Mouse (Mus musculus) hindbrain, embryonic 11.5 days (tissue): ENCODE measurements around the gene Olfr1484. TPM values are rescaled to one million over a fixed set of nuclear protein-coding genes. Genes with fewer than 3 reads are reported as not detected.
"Not testable (repeated sequence)": the region's sequence is repeated elsewhere in the genome, so short reads cannot be mapped to it uniquely, and the experiment has no call there.

Experiments
- ATAC-seq: fragments of 200-750 bp; cut with Nextera tagmentation; 2 replicates; pipeline ENCODE4 v1.8.0; 2017; ENCODE audit warnings: mild to moderate bottlenecking, moderate TSS enrichment, moderate library complexity; ENCODE audit not compliant: low FRiP score
- DNase-seq: peaks from one replicate; pipeline ENCODE4 v3.0.0-alpha.2; 2015; ENCODE audit warnings: low spot score
- H3K27ac ChIP-seq: fragments of 300-500 bp; sonication (generic); 2 replicates; pipeline ENCODE4 v1.5.1; 2014; ENCODE audit warnings: mild to moderate bottlenecking, low read depth, low read length
- H3K27me3 ChIP-seq: fragments of 300-500 bp; sonication (generic); 2 replicates; pipeline ENCODE4 v1.6.1; 2014; ENCODE audit warnings: mild to moderate bottlenecking, low read length, moderate library complexity, mixed read lengths; ENCODE audit not compliant: control insufficient read depth, insufficient read depth
- H3K36me3 ChIP-seq: fragments of 300-500 bp; sonication (generic); 2 replicates; pipeline ENCODE4 v1.6.1; 2014; ENCODE audit warnings: mild to moderate bottlenecking, low read length, moderate library complexity, mixed read lengths; ENCODE audit not compliant: control insufficient read depth, insufficient read depth
- H3K4me1 ChIP-seq: fragments of 300-500 bp; sonication (generic); replicated peaks from 2 replicates; pipeline ENCODE4 v1.6.1; 2014; ENCODE audit warnings: low read length, mixed read lengths; ENCODE audit not compliant: control insufficient read depth, insufficient read depth
- H3K4me2 ChIP-seq: fragments of 300-500 bp; sonication (generic); replicated peaks from 2 replicates; pipeline ENCODE4 v1.6.1; 2014; ENCODE audit warnings: mild to moderate bottlenecking, low read depth, low read length
- H3K4me3 ChIP-seq: fragments of 300-500 bp; sonication (generic); 2 replicates; pipeline ENCODE4 v1.5.1; 2014; ENCODE audit warnings: low read depth, low read length
- H3K9ac ChIP-seq: fragments of 300-500 bp; sonication (generic); 2 replicates; pipeline ENCODE4 v1.6.1; 2014; ENCODE audit warnings: low read depth, low read length
- H3K9me3 ChIP-seq: fragments of 300-500 bp; sonication (generic); 2 replicates; pipeline ENCODE4 v1.6.1; 2016; ENCODE audit warnings: low read length; ENCODE audit not compliant: control insufficient read depth
- WGBS: fragments of 180-500 bp; shearing (Covaris S2); extraction: QIAGEN DNeasy Blood & Tissue Kit; methylation state at CpG from one replicate; pipeline ENCODE4 v1.1.7; 2014; 5-methylcytosine and 5-hydroxymethylcytosine counted together
- polyA plus RNA-seq: library from polyadenylated mRNA; unstranded; fragments of >200 nt; fragmentation: Nextera tagmentation; extraction: Ambion mirVana; gene quantifications from 2 replicates; pipeline ENCODE4 v1.2.1, GENCODE M21; 2014

Gene Olfr1484
- polyA plus RNA-seq, result not detected in 2 replicates

GRCm38 (mm10) chr19:13583211-13583610 lies at the start of gene Olfr1484:
Gene Olfr1484 (plus strand): TSS chr19:13583511.
- Histone ChIP-seq H3K27me3 (no peaks in the 10 kb centered on the region), H3K4me1 (no peaks in the 10 kb centered on the region), H3K4me3 (no peak within 1 kb of the TSS), H3K9me3 (no peaks in the 10 kb centered on the region), H3K27ac (no peak within 1 kb of the TSS), H3K36me3 (no peaks in the 10 kb centered on the region), H3K9ac (no peak within 1 kb of the TSS), H3K4me2 (no peak within 1 kb of the TSS)
- no peak for DNase-seq
- ATAC-seq, result no peak
- WGBS, result 94% methylated on average over 1 of the region's 1 CpGs

- H3K27me3 ChIP-seq, H3K27ac ChIP-seq, H3K4me3 ChIP-seq, H3K36me3 ChIP-seq, H3K9me3 ChIP-seq, H3K9ac ChIP-seq, H3K4me1 ChIP-seq, DNase-seq, ATAC-seq, H3K4me2 ChIP-seq: not testable (repeated sequence)
- 94% methylated on average over 2 of the region's 2 CpGs for WGBS
Observed at GRCm38 (mm10) chr19:13617075-13617474, 33.8 kb downstream of the Olfr1484 start, which contains the start of gene Olfr1487. Gene Olfr1487 (plus strand): TSS chr19:13617375.

GRCm38 (mm10) chr19:13631321-13631720 lies 48.0 kb downstream of the Olfr1484 start, which contains the start of gene Olfr1489:
Gene Olfr1489 (plus strand): TSS chr19:13631621.
- H3K4me2 ChIP-seq, result no peak within 1 kb of the TSS
- H3K9me3 ChIP-seq, result no peaks in the 10 kb centered on the region
- 91% methylated on average over 1 of the region's 1 CpGs for WGBS
- no peaks in the 10 kb centered on the region for H3K36me3 ChIP-seq
- no peak within 1 kb of the TSS for H3K27ac ChIP-seq
- no peaks in the 10 kb centered on the region for H3K27me3 ChIP-seq
- no peaks in the 10 kb centered on the region for H3K4me1 ChIP-seq
- no peak for DNase-seq
- no peak for ATAC-seq
- H3K4me3 ChIP-seq, result no peak within 1 kb of the TSS
- H3K9ac ChIP-seq, result no peak within 1 kb of the TSS

Other genes with a start within 250 kb of the Olfr1484 start
- not detected in 2 replicates for gene Olfr1466, start 244.6 kb upstream of the Olfr1484 start, polyA plus RNA-seq
- not detected in 2 replicates for gene Olfr1467, start 221.3 kb upstream of the Olfr1484 start, polyA plus RNA-seq
- not detected in 2 replicates for gene Olfr1469, start 175.7 kb upstream of the Olfr1484 start, polyA plus RNA-seq
- not detected in 2 replicates for gene Olfr1471, start 140.1 kb upstream of the Olfr1484 start, polyA plus RNA-seq
- gene Olfr1472, start 127.4 kb upstream of the Olfr1484 start, polyA plus RNA-seq, result not detected in 2 replicates
- gene Olfr1474, start 113.9 kb upstream of the Olfr1484 start, polyA plus RNA-seq, result not detected in 2 replicates
- gene Olfr1475, start 103.3 kb upstream of the Olfr1484 start, polyA plus RNA-seq, result not detected in 2 replicates
- gene Olfr1477, start 83.0 kb upstream of the Olfr1484 start, polyA plus RNA-seq, result not detected in 2 replicates
- gene Olfr1480, start 55.6 kb upstream of the Olfr1484 start, polyA plus RNA-seq, result not detected in 2 replicates
- not detected in 2 replicates for gene Olfr1487, start 33.9 kb downstream of the Olfr1484 start, polyA plus RNA-seq
- gene Olfr1489, start 48.1 kb downstream of the Olfr1484 start, polyA plus RNA-seq, result not detected in 2 replicates
- gene Olfr1490, start 67.6 kb downstream of the Olfr1484 start, polyA plus RNA-seq, result not detected in 2 replicates
- not detected in 2 replicates for gene Olfr1491, start 113.8 kb downstream of the Olfr1484 start, polyA plus RNA-seq
- not detected in 2 replicates for gene Olfr1493-ps1, start 139.8 kb downstream of the Olfr1484 start, polyA plus RNA-seq
- not detected in 2 replicates for gene Olfr1494, start 156.2 kb downstream of the Olfr1484 start, polyA plus RNA-seq
- gene Olfr1495, start 181.1 kb downstream of the Olfr1484 start, polyA plus RNA-seq, result not detected in 2 replicates
- not detected in 2 replicates for gene Olfr1496, start 194.4 kb downstream of the Olfr1484 start, polyA plus RNA-seq
- not detected in 2 replicates for gene Olfr1497, start 214.7 kb downstream of the Olfr1484 start, polyA plus RNA-seq
- not detected in 2 replicates for gene Olfr1499, start 235.9 kb downstream of the Olfr1484 start, polyA plus RNA-seq
- not detected in 2 replicates for gene Olfr1500, start 247.0 kb downstream of the Olfr1484 start, polyA plus RNA-seq